Mouse (Mus musculus): ENCODE data around the gene Gm15130.

Gm15130 gene

GRCm38 (mm10) chr2:111152836-111153235 lies at the start of gene Gm15130:
Gm15130 (minus strand) TSS chr2:111152936.
- in situ Hi-C loops (cut with MboI, MseI) = loop anchor here in 1 of 2 experiments (10.0 kb wide), 1 partner anchor 1268 kb away; no protein-coding TSS in a partner anchor

GRCm38 (mm10) chr2:111182068-111182467 lies 29.3 kb upstream of the Gm15130 start:
- in situ Hi-C loops (cut with MboI, MseI) = no loop called here

- in situ Hi-C loops (cut with MboI, MseI) = no loop called here
Observed at GRCm38 (mm10) chr2:111135739-111136138, 17.0 kb downstream of the Gm15130 start.

GRCm38 (mm10) chr2:111105882-111106281 lies 46.9 kb downstream of the Gm15130 start, which contains the start of gene Gm13941:
Gm13941 (minus strand) TSS chr2:111105982.
- in situ Hi-C loops (cut with MboI, MseI) = no loop called here

Measured in T-helper 17 cell (primary cell).